Mouse (Mus musculus) urinary bladder, postnatal 36 days (tissue): ENCODE data around the gene P2rx1.

Experiments
- DNase-seq, 2 experiments: peaks; one replicate each; pipeline ENCODE4 v3.0.0; 2022; ENCODE audit warnings: low spot score in 2 of 2, mixed read lengths in 1 of 2

Gene P2rx1

DNA sequence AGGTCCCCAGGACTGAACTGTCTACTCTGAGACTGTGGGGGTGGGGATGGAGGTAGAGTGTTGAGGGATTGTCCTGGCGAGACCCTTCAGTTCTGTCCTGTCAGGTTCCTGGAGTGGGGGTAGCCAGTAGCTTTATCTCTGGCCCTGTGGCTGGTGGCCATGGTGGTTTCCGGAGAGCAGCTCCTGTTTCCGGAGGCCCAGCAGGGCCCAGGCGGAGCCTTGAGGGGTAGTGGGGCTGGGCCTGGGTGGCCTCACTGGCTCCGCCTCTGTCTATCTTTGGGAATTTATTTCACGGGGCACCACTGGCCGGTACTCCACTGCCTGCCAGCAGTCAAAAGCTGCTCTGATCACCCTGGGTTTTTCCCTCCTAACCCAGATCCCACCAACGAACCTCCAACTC lies at the start of gene P2rx1:
Gene P2rx1, plus strand, starts transcription at position 333 of the 400 bp plus-strand sequence.
- DNase-seq, result no peak

DNA sequence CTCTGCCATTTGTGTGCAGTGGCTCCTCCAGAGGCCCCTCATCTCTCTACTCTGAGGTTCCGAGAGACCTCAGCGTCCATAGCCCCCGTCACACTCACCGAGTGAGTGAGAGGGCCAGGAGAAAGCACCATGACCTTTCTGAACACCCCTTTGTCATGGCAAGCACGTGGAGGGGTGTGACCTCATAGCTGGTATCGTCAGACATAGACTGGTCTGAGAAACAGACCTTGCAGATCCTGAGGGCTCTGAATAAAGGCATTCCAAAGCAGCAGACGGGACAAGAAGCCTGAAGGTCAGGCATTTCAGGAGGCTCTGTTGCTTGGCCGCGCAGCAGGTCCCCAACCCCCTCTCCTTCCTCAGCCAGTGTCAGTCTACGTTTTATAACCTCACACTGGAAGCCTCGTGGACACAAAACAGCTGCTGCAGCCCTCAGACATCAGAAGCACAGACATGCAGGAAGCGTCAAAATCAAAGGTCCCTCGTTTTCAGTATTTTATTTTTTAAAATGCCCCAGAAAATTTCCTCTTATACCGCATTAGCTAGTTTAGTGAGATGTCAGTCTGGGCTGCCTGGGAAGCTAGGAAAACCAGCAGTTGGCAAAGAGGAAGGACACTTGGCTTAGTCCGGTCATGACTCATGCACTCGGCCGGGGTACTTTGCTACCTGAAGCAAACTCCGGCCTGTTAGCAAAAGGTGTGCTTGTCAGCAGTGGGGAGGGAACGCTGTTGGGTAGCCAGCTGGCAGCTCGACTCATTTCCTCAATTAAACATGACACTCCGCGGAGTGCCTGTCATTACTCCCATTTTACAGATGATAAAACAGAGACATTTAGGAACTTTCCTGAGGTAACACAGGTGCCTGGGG lies 47.5 kb upstream of the P2rx1 start:
- no peak for DNase-seq

DNA sequence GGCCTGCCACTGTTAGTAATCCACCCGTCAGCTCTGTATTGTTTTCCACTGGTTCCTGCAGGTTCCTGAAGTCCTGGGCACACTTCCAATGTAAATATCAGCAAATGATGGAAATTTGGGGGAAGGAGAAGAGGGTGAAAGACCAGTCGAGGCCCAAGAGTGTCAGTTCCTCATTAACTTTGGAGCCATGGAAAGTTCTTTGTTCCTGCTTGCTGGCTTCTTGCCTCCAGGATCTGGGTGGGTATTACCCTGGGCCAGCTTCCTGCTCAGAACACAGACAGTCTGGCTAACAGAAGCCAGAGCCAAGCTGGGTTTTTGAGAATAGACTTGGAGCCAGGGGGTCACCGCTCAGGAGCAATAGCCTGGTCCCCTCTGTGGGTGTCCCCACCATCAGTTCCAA lies 46.7 kb upstream of the P2rx1 start:
- peak in 1 of 2 experiments; percentile 27 for DNase-seq

DNA sequence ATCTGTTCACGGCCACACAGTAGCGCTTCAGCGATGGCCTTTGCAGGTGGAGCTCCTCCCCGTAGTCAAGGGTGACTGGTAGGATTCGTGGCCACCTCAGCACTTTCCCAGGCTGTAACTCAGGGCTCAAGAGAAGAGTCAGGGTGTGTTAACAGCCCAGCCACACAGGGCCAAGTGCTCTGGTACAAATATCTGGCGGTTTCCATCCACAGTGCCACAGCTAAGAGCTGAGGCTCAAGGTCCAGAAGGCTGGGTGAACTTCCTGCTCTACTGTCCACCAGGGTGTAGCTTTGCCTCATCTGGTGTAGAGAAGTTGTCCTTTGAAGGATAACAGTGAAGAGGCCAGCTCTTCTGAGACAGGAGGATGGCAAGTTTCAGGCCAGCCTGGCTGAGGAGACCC lies 46.2 kb upstream of the P2rx1 start:
- DNase-seq, result no peak

DNA sequence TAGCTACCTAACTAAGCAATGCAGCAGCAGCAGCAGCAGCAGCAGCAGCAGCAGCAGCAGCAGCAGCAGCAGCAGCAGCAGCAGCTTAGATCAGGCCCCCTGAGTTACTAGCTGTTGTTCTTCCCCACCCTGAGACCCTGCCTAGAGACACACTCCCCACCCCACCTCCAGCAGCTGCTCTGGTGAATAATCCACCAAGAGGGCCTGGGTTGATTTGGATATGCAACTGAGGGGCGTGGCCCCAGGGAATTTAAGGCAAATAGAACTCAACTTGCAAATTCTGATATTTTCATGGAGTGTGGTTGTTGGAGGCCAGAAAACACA lies 45.8 kb upstream of the P2rx1 start:
- no peak for DNase-seq

DNA sequence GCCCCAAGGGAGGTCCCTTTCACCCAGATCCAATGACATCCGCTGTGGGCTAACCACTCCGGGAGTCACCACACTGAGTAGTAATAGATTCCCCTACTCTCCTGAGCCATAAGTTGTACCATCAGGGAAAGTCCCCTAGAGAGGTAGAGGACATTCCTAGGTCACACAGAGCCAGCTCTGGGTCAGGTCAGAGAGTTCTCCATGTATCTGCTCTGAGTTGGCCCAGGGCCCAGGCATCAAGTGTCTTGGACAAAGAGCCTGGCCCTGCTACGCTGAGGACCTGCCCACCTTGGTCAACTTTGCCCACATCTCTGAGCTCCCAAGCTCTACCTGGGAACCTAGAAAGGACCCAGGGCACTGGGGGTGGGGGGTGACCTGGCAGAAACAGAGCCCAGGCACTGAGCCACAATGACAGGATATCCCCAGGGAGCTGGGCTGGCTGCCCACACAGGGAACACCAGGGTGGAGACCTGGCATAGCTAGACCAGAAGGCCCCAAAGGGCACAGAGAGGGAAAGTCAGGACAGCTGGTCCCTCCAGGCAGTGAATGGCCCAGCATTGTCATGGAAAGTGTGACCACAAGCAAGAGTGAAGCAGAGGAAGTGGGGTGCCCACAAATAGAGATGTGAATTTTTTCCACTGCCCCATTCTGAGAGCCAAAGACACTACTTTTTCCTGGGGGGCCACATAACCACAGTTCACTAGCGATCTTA lies 45.3 kb upstream of the P2rx1 start:
- peak in 1 of 2 experiments; percentile 42 for DNase-seq

DNA sequence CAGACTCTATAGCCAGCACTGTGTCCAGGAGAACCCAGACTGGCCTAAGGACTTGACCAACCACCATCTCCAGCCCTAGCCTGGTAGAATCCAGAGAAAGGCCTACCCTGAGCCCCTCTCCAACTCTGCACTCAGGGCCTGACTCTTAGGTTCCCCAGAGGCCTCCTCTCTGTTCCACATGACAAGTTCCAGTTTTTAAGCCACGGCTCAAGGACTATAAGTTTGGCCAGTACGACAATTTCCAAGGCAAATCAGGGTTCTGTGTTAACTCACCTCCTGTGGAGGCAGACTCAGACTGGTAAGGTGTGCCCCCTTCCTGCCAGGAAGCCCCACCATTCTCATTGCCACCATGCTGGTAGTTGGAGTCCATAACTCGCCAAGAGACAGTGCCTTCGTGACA lies 44.7 kb upstream of the P2rx1 start:
- no peak for DNase-seq

DNA sequence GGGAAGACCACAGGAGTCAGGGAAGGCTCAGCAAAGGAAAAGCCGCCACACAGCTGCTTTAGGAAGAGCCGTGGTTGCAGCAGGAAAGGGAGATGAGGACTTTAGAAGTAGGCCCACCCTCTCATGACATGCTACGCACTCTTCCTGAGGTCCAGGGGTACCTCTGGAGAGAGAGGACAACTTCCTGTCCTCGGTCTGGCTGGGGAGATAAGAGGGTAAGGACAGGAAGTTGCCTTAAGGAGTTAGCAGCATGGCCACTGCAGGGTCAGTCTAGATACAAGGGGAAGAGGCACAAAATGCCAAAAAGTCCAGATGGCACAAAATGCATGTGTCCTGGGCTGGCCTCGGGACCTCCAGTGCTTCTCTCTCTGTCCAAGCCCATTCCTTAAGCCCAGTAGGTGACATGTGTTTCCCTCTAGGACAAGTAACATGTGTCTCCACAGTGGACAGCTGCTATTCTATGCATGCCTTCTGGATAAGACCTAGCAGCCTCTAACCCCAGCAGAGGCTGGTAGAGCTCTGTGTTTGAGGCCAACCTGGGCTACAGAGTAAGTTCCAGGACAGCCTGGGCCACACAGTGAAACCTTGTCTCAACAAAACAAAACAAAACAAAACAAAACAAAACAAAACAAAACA lies 43.4 kb upstream of the P2rx1 start:
- DNase-seq, result no peak

DNA sequence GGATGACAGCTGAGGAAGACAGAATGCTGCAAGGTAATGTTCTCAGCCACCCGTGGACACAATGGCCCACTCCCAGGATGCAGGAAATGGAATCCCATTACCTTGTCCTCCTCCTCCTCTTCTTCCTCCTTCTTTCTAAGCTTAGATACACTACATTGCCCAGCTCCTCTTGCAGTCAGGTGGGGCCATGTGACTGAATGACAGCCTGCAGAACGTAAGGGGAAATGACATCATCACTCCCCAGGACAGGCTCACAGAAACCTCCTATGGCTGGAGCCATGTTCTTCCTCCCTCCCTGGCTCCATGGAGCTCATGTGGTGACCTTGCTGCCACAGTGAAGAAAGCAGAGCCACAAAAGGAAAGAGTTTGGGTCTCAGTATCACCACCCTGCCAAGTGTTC lies 41.6 kb upstream of the P2rx1 start:
- no peak for DNase-seq

DNA sequence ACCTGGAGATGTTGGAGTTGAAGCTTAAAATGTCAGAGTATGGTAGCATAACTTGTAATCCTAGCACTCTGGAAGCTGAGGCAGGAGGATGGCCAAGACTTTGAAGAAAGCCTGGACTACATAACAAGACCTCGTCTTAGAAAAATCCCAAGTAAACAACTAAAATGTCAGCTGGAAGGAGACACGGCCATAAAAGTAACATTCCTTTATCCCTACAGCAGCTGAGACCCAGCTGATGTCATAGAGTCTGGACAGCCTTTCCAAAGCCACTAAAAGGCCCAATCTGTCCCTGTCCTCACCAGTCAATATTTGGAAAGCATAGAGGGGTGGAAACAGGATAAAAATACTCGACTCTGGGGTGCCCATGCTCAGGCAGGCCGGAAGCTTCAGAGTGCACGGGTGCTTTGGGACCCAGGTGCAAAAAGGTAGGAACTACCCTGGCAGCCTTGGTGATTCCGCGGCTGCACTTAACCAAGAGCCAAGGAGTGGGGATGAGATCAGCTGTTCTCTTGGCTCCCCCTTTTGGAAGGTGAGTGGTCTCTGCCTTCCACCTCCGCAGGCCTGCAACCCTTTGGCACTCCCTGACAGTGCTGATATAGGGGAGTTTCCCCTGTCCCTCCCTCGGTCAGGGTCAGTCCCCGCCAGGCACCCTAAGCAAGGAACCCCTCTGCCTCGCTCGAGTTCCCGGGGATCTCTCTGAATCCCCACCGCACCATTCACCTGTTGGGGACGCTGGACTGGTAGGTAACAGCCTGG lies 38.8 kb upstream of the P2rx1 start:
- no peak for DNase-seq

DNA sequence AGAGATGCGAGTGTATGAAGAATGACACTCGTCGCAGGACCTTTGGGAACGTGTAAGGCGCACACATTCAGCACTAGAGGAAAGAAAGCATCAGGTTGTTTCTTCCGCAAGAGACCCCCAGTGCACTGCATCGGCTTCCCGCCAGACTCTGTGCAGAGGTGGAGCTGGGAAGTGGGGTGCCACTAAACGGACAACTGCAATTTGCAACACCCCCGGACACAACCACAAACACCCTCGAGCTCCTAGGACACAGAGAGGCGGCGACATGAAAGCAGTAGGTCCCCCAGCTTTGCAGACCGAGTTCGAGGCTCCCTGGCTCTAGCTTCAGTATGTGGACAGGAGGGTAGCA lies 38.2 kb upstream of the P2rx1 start:
- DNase-seq, result no peak

DNA sequence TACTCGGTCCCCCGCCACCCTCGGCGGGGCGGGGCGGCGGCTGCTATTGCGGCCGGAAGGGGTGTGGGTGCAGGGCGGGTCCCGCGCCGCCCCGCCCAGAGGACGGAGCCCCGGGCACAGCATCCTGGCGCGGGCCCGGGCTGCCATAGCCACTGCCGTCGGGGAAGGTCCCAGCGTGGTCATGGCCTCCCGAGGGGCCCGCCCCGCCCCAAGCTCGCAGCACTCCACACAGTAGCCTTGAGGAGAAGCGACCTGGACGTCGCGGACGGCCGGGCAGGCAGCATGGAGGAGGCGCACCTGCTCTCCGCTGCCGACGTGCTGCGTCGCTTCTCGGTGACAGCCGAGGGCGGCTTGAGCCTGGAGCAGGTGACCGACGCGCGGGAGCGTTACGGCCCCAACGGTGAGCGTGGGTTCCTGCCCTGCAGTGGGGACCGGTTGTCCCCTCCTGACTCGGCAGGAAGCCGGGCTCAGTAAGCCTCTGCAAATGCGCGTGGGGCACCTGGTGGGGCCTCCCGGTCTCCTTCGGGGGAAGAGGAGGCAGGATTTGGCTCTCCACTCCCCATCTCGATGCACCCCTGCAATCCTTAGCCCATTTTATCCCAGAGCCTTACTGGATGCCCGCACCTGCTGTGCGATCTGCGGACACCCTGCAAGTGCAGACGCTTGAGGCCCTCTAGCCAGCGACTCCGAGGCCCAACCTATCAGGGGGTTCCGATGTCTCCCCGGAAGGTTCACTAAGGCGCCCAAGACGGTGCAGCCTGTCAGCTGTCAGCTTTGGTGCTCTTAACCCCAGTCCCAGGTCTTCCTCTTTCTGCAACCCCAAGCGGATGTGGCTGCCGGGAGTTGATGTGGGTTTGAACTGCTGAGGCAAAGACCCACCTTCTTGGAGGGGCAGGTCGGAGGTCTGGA lies 37.6 kb upstream of the P2rx1 start, which contains the start of gene Atp2a3:
Gene Atp2a3, plus strand, starts transcription at position 98 of the 909 bp plus-strand sequence.
- DNase-seq, result no peak

DNA sequence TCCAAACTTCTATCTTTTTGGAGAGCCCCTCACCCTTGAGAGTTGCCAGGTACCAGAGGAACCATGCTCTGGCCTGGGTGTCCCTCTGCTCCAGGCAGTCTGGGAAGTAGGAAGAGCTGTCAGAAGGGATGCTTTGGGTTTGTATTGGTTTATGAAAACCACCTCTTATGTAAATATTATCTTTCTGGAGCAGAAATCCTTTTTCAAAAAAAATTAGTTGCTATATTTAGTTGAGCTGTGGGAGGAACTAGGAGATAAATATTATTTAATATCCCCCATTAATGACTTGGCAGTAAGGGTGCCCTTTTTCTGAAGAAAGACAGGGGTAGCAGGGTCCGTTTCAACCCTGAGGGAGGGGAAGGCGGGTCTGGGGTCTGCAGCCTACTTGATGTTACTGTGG lies 36.5 kb upstream of the P2rx1 start:
- no peak for DNase-seq

DNA sequence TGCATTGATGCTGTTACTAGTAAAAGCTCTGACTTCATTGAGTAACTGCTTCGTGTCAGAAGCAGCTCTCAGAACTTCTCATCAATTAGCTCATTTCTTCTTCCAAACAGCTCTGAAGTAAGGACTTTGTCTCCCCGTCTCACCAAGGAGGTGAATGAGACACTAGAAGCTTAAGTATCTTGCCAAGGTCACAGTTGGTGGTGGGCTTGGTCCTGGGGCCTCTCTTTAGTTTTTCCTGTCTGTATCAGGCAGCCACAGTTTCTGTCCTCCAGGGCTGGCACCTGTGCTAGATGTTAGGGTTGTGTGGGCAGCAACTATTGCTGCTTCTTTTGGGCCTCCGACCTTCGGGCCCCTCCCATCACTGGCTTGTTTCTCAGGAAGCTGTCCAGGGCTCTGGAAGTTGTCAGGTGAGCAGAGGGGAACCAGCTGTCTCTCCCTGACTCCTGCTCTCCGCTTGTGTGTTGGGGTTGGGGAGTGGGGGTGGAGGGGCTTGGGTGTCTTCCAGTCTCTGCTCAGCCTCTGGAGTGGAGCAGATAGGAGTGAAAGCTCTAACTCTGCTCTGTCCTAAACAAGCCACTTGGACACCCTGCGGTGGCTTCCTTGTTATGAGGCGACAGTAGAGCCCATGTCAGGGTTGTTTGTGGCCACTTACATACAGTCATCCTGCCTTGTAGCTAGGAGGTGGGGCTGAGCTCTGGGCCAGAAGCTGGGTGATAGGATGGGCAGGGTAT lies 35.7 kb upstream of the P2rx1 start:
- DNase-seq, result no peak

DNA sequence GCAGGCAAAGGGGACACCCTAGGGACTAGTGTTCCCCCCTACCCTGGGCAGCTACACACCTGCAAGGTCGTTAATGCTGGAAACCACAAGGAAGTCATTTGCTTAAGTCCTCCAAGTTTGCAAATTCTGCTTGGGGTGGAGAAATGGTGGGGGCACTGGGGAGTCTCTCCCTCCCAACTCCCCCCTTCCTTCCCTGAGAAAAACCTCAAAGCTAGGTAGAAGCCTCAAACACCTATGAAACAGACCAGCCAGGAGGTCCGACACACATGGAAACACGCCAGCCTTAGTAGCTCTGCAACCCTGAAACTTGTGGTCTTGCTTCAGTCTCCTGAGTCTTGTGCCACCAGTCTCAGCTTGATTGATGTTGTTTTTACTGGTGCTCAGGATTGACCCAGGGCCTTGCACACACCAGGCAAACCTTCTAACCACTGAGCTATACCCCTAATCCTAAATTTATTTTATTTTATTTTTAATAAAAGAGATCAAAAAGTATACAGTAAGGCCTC lies 35.1 kb upstream of the P2rx1 start:
- no peak for DNase-seq

DNA sequence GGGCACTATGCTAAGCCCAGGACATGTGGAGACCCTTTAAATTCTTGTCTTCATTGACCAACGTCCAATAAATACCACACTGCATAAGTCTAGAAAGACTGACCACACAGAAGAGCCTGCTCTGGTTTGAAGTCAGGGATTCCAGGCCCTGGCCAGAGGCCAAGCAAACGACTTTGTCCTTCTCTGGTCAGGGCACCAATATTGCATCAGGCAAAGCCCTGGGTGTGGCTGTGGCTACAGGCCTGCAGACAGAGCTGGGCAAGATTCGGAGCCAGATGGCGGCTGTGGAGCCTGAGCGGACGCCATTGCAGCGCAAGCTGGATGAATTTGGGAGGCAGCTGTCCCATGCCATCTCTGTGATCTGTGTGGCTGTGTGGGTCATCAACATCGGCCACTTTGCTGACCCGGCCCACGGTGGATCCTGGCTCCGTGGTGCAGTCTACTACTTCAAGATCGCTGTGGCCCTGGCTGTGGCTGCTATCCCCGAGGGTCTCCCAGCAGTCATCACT lies 23.9 kb upstream of the P2rx1 start:
- no peak for DNase-seq

DNA sequence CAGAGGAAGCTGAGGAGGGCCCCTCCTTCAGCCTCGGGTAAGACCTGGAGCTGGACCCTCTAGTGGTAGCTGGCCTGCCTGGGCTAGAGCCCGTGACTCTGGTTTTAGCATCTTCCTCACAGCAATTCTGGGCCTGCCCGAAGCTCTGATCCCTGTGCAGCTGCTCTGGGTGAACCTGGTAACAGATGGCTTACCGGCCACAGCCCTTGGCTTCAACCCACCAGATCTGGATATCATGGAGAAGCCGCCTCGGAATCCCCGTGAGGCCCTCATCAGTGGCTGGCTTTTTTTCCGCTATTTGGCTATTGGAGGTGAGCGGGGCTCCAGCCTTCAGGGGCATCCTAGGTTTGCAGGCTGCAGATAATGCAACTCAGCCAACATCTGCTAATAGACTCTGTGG lies 16.4 kb upstream of the P2rx1 start:
- no peak for DNase-seq

DNA sequence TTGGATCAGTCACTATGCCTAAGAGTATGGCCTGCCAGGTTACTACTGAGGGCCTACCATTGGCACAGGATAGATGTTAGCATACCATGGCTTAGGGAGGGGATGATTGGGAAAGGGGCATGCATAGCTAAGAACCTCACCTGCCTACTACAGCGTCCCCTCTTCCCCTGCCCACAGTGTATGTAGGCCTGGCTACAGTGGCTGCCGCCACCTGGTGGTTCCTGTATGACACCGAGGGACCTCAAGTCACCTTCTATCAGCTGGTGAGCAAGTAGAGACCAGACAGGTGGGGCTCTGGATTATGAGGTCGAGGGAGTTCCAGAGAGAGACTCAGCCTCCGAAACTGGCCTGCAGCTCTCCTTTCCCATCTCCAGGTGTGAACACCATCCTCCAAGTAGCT lies 15.6 kb upstream of the P2rx1 start:
- no peak for DNase-seq

DNA sequence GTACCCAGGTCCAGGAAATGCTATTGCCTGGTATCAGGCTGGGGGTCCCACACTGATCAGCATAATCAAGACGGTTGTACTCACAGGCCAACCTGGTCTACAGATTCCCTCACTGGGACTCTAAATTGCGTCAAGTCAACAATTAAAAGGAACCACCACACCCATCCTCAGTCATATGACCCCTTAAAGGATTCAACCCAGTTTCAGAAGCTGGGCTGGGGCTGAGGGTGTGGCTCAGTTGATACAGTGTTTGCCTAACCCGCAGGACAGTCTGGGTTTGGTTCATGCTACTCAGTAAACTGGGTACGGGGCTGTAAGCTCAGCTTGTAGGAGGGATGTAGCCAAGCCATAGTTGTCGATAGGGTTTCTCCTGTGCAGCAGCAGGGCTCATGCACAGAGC lies 12.2 kb upstream of the P2rx1 start:
- DNase-seq, result no peak

DNA sequence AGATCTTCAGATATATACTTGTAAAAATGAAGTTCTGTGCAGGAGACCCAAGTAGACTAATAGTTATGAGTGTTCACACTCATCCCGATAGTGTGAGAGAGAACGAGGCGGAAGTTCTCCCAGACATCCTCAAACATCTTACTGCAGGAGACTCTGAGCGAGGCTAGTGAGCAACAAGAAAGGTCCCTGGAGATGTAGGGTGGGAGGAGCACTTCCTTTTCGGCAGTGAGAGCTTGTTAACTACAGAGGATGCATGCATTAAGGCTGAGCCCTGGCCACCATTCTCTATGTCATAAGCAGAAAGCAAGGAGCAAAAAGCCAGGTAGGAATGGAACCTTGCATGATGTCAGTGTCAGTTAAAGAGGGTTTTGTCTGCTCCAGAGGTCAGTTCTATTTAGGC lies 11.7 kb upstream of the P2rx1 start:
- no peak for DNase-seq
